Mouse (Mus musculus): Measurements from ENCODE around the gene Rtp1. TPM values are rescaled to one million over a fixed set of nuclear protein-coding genes. Genes with fewer than 3 reads are reported as not detected.

Gene Rtp1
- polyA plus RNA-seq (2014; fragmentation: Nextera tagmentation; extraction: Ambion mirVana) = 0.09 and 0.10 TPM in 2 replicates

GRCm38 (mm10) chr16:23428647-23429319 lies at the start of gene Rtp1:
Gene Rtp1, plus strand, starts transcription at chr16:23429133.
- 68% methylated on average over 7 of the region's 7 CpGs for WGBS
- DNase-seq (ENCODE audit: low spot score) = peak; percentile 14

DNA sequence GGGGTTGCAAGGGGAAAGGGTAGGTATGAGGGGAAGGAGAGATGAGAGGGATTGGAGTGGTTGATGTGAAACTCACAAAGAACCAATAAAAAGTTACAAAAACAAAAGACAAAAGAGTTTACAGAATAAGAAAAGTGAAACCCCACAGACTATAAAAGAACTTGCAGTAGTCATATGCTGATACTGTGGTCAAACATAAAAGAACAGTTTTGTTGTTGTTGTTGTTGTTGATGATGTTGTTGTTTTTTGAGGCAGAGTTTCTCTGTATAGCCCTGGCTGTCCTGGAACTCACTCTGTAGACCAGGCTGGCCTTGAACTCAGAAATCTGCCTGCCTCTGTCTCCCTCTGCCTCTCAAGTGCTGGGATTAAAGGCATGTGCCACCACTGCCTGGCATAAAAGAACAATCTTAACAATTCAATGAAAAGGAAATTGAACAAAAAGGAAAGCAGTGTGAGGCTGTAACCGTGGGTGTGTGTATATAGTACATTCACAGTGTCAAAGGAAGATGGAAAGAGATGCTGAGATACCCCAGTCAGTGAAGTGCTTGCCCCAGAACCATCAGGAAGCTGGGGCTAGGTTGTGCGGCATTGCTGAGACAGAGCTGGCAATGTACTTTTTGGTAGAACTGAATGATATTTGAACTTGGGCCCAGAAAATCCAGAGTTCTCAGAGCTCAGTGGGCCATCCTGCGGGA lies 49.2 kb upstream of the Rtp1 start:
- H3K9ac ChIP-seq (ENCODE audit: low read length) = no peak overlapping the region
- no peak overlapping the region for H3K27ac ChIP-seq (ENCODE audit: low read depth, low read length)
- H3K9me3 ChIP-seq (replicated peaks; ENCODE audit: control insufficient read depth, low read length) = no peaks in the 10 kb centered on the region
- no peaks in the 10 kb centered on the region for H3K36me3 ChIP-seq (ENCODE audit: control insufficient read depth, insufficient read depth, low read length)
- WGBS = 75% methylated on average over 3 of the region's 3 CpGs
- no peaks in the 10 kb centered on the region for H3K4me1 ChIP-seq (ENCODE audit: control insufficient read depth, insufficient read depth, low read length)
- no peak overlapping the region for H3K4me2 ChIP-seq (ENCODE audit: low read length)
- H3K27me3 ChIP-seq (replicated peaks; ENCODE audit: control insufficient read depth, insufficient read depth, low read length) = no peaks in the 10 kb centered on the region
- DNase-seq (ENCODE audit: low spot score) (no peak), ATAC-seq (no peak)
- H3K4me3 ChIP-seq (ENCODE audit: low read depth, low read length) = no peak overlapping the region

More at GRCm38 (mm10) chr16:23428647-23429319, at the start of gene Rtp1:
- no peak within 1 kb of the TSS for H3K9ac ChIP-seq (ENCODE audit: low read length)
- no peak within 1 kb of the TSS for H3K27ac ChIP-seq (ENCODE audit: low read depth, low read length)
- ATAC-seq = no peak
- H3K27me3 ChIP-seq (replicated peaks; ENCODE audit: control insufficient read depth, insufficient read depth, low read length) = no peaks in the 10 kb centered on the region
- H3K4me2 ChIP-seq (ENCODE audit: low read length) = no peak within 1 kb of the TSS
- H3K36me3 ChIP-seq (ENCODE audit: control insufficient read depth, insufficient read depth, low read length) = no peaks in the 10 kb centered on the region
- H3K9me3 ChIP-seq (replicated peaks; ENCODE audit: control insufficient read depth, low read length) = no peaks in the 10 kb centered on the region
- no peak within 1 kb of the TSS for H3K4me3 ChIP-seq (ENCODE audit: low read depth, low read length)
- H3K4me1 ChIP-seq (ENCODE audit: control insufficient read depth, insufficient read depth, low read length) = no peaks in the 10 kb centered on the region

- H3K4me3 ChIP-seq (ENCODE audit: low read depth, low read length) = no peak overlapping the region
- ATAC-seq = no peak
- H3K4me1 ChIP-seq (ENCODE audit: control insufficient read depth, insufficient read depth, low read length) = no peaks in the 10 kb centered on the region
- no peak overlapping the region for H3K4me2 ChIP-seq (ENCODE audit: low read length)
- no peaks in the 10 kb centered on the region for H3K9me3 ChIP-seq (replicated peaks; ENCODE audit: control insufficient read depth, low read length)
- no peaks in the 10 kb centered on the region for H3K27me3 ChIP-seq (replicated peaks; ENCODE audit: control insufficient read depth, insufficient read depth, low read length)
- H3K36me3 ChIP-seq (ENCODE audit: control insufficient read depth, insufficient read depth, low read length) = no peaks in the 10 kb centered on the region
- no peak overlapping the region for H3K27ac ChIP-seq (ENCODE audit: low read depth, low read length)
- DNase-seq (ENCODE audit: low spot score) = no peak
- no peak overlapping the region for H3K9ac ChIP-seq (ENCODE audit: low read length)
These were observed 44.6 kb upstream of the Rtp1 start for GRCm38 (mm10) chr16:23384304-23384703.

GRCm38 (mm10) chr16:23397931-23398330 lies 31.0 kb upstream of the Rtp1 start:
- ATAC-seq (no peak), DNase-seq (ENCODE audit: low spot score) (no peak)
- Histone ChIP-seq H3K4me1 (ENCODE audit: control insufficient read depth, insufficient read depth, low read length) (no peaks in the 10 kb centered on the region), H3K4me2 (ENCODE audit: low read length) (no peak overlapping the region), H3K36me3 (ENCODE audit: control insufficient read depth, insufficient read depth, low read length) (no peaks in the 10 kb centered on the region), H3K4me3 (ENCODE audit: low read depth, low read length) (no peak overlapping the region), H3K27ac (ENCODE audit: low read depth, low read length) (no peak overlapping the region), H3K9me3 (replicated peaks; ENCODE audit: control insufficient read depth, low read length) (no peaks in the 10 kb centered on the region), H3K27me3 (replicated peaks; ENCODE audit: control insufficient read depth, insufficient read depth, low read length) (no peaks in the 10 kb centered on the region), H3K9ac (ENCODE audit: low read length) (no peak overlapping the region)
- WGBS = 93% methylated on average over 5 of the region's 5 CpGs

GRCm38 (mm10) chr16:23401463-23401862 lies 27.5 kb upstream of the Rtp1 start:
- no peaks in the 10 kb centered on the region for H3K36me3 ChIP-seq (ENCODE audit: control insufficient read depth, insufficient read depth, low read length)
- H3K27me3 ChIP-seq (replicated peaks; ENCODE audit: control insufficient read depth, insufficient read depth, low read length) = no peaks in the 10 kb centered on the region
- no peak overlapping the region for H3K27ac ChIP-seq (ENCODE audit: low read depth, low read length)
- no peaks in the 10 kb centered on the region for H3K9me3 ChIP-seq (replicated peaks; ENCODE audit: control insufficient read depth, low read length)
- H3K9ac ChIP-seq (ENCODE audit: low read length) = no peak overlapping the region
- H3K4me3 ChIP-seq (ENCODE audit: low read depth, low read length) = no peak overlapping the region
- no peak overlapping the region for H3K4me2 ChIP-seq (ENCODE audit: low read length)
- no peak for ATAC-seq
- no peak for DNase-seq (ENCODE audit: low spot score)
- H3K4me1 ChIP-seq (ENCODE audit: control insufficient read depth, insufficient read depth, low read length) = no peaks in the 10 kb centered on the region
- WGBS = 76% methylated on average over 4 of the region's 4 CpGs

GRCm38 (mm10) chr16:23401959-23402358 lies 27.0 kb upstream of the Rtp1 start:
- DNase-seq (ENCODE audit: low spot score) = no peak
- H3K9ac ChIP-seq (ENCODE audit: low read length) = no peak overlapping the region
- no peak for ATAC-seq
- no peaks in the 10 kb centered on the region for H3K9me3 ChIP-seq (replicated peaks; ENCODE audit: control insufficient read depth, low read length)
- WGBS = 70% methylated on average over 3 of the region's 3 CpGs
- H3K4me1 ChIP-seq (ENCODE audit: control insufficient read depth, insufficient read depth, low read length) = no peaks in the 10 kb centered on the region
- H3K4me3 ChIP-seq (ENCODE audit: low read depth, low read length) = no peak overlapping the region
- H3K27ac ChIP-seq (ENCODE audit: low read depth, low read length) = no peak overlapping the region
- H3K27me3 ChIP-seq (replicated peaks; ENCODE audit: control insufficient read depth, insufficient read depth, low read length) = no peaks in the 10 kb centered on the region
- no peak overlapping the region for H3K4me2 ChIP-seq (ENCODE audit: low read length)
- no peaks in the 10 kb centered on the region for H3K36me3 ChIP-seq (ENCODE audit: control insufficient read depth, insufficient read depth, low read length)

GRCm38 (mm10) chr16:23403008-23403755 lies 25.8 kb upstream of the Rtp1 start:
- Histone ChIP-seq H3K27me3 (replicated peaks; ENCODE audit: control insufficient read depth, insufficient read depth, low read length) (no peaks in the 10 kb centered on the region), H3K4me3 (ENCODE audit: low read depth, low read length) (no peak overlapping the region), H3K36me3 (ENCODE audit: control insufficient read depth, insufficient read depth, low read length) (no peaks in the 10 kb centered on the region), H3K4me2 (ENCODE audit: low read length) (no peak overlapping the region), H3K27ac (ENCODE audit: low read depth, low read length) (no peak overlapping the region), H3K4me1 (ENCODE audit: control insufficient read depth, insufficient read depth, low read length) (no peaks in the 10 kb centered on the region), H3K9ac (ENCODE audit: low read length) (no peak overlapping the region), H3K9me3 (replicated peaks; ENCODE audit: control insufficient read depth, low read length) (no peaks in the 10 kb centered on the region)
- DNase-seq (ENCODE audit: low spot score) = peak; percentile 83
- ATAC-seq = peak; percentile 37; the same call in 1 of the 2 replicates
- WGBS = 51% methylated on average over 8 of the region's 8 CpGs

DNA sequence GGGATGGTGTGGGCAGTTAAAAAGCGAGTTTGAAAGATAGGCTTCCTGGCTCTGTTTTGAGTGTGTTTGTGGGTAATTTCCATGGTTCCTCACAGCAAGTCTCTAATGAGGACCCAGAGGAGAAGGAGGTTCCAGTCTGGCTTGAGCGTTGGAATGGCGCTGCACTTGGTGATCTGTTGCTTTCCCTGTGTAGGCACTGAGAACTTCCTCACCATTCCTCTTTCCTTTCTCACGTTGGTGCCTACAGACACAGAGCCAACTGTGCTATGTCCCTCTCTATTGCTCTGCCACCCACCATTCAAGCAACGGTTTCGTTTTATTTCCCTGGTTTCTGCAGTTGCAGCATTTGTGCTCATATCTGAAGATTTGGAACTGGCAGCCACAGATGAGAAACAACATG lies 16.0 kb upstream of the Rtp1 start:
- 87% methylated on average over 6 of the region's 6 CpGs for WGBS
- Histone ChIP-seq H3K4me1 (ENCODE audit: control insufficient read depth, insufficient read depth, low read length) (0 out of 2 replicates have a peak, but pooled peaks cover 6% of the 10 kb centered on the region), H3K4me2 (ENCODE audit: low read length) (no peak overlapping the region), H3K9me3 (replicated peaks; ENCODE audit: control insufficient read depth, low read length) (no peaks in the 10 kb centered on the region), H3K27me3 (replicated peaks; ENCODE audit: control insufficient read depth, insufficient read depth, low read length) (no peaks in the 10 kb centered on the region), H3K27ac (ENCODE audit: low read depth, low read length) (no peak overlapping the region), H3K36me3 (ENCODE audit: control insufficient read depth, insufficient read depth, low read length) (no peaks in the 10 kb centered on the region), H3K4me3 (ENCODE audit: low read depth, low read length) (no peak overlapping the region), H3K9ac (ENCODE audit: low read length) (no peak overlapping the region)
- DNase-seq (ENCODE audit: low spot score) (no peak), ATAC-seq (no peak)
